Mouse (Mus musculus): Measurements from ENCODE around the gene Kcnma1.

- TF ChIP-seq USF1 (IDR thresholded peaks at IDR 0.05; ENCODE audit: low read depth, low read length) (no peak), POLR2A (IDR thresholded peaks at IDR 0.05; ENCODE audit: control insufficient read depth in 1 of 2, insufficient read depth in 1 of 2, low read depth in 1 of 2, low read length in 2 of 2, poor library complexity in 1 of 2) (no peak), HCFC1 (IDR thresholded peaks at IDR 0.05; ENCODE audit: low read depth, low read length) (no peak), MAX (IDR thresholded peaks at IDR 0.05; ENCODE audit: low read length) (no peak), SMC3 (IDR thresholded peaks at IDR 0.05; ENCODE audit: low read depth, low read length) (no peak)
These were observed 653.7 kb downstream of the Kcnma1 start for GRCm38 (mm10) chr14:23360491-23360995.

All from MEL (cell line).